Mouse (Mus musculus): Measurements from ENCODE around the gene Gm20737. TPM values are rescaled to one million over a fixed set of nuclear protein-coding genes. Genes with fewer than 3 reads are reported as not detected.
"Not testable (repeated sequence)": the region's sequence is repeated elsewhere in the genome, so short reads cannot be mapped to it uniquely, and the experiment has no call there.

Gene Gm20737
- total RNA-seq (2014; rRNA removed; ENCODE audit: low replicate concordance) = not detected in 2 replicates
- polyA plus RNA-seq (2015; fragmentation: Nextera tagmentation; extraction: Ambion mirVana) = not detected in 2 replicates

GRCm38 (mm10) chrY:10535942-10536341 is at the start of gene Gm20737:
TSS of gene Gm20737 (minus strand) at chrY:10536042.
- H3K9me3 ChIP-seq (replicated peaks; ENCODE audit: control insufficient read depth, low read length); H3K4me3 ChIP-seq (ENCODE audit: low read depth, low read length); H3K9ac ChIP-seq (replicated peaks; ENCODE audit: low read depth, low read length); H3K27me3 ChIP-seq (ENCODE audit: control insufficient read depth, insufficient read depth, low read length); ATAC-seq (ENCODE audit: insufficient read depth, low read depth); DNase-seq (ENCODE audit: low spot score); H3K4me2 ChIP-seq (ENCODE audit: low read depth, low read length); H3K36me3 ChIP-seq (replicated peaks; ENCODE audit: control insufficient read depth, insufficient read depth, low read length); H3K27ac ChIP-seq (ENCODE audit: low read depth); H3K4me1 ChIP-seq (ENCODE audit: control insufficient read depth, insufficient read depth): not testable (repeated sequence)

GRCm38 (mm10) chrY:10553153-10553552 is 17.3 kb upstream of the Gm20737 start, which contains the start of gene Gm21775:
TSS of gene Gm21775 (plus strand) at chrY:10553453.
- not testable (repeated sequence) for H3K36me3 ChIP-seq (replicated peaks; ENCODE audit: control insufficient read depth, insufficient read depth, low read length); H3K27me3 ChIP-seq (ENCODE audit: control insufficient read depth, insufficient read depth, low read length); H3K27ac ChIP-seq (ENCODE audit: low read depth); H3K9me3 ChIP-seq (replicated peaks; ENCODE audit: control insufficient read depth, low read length); H3K4me1 ChIP-seq (ENCODE audit: control insufficient read depth, insufficient read depth); DNase-seq (ENCODE audit: low spot score); H3K9ac ChIP-seq (replicated peaks; ENCODE audit: low read depth, low read length); H3K4me2 ChIP-seq (ENCODE audit: low read depth, low read length); H3K4me3 ChIP-seq (ENCODE audit: low read depth, low read length); ATAC-seq (ENCODE audit: insufficient read depth, low read depth)
- no CpG with 5 or more reads among the region's 5 CpGs for WGBS

Other genes with a start within 250 kb of the Gm20737 start
- gene Gm20834, start 211.5 kb downstream of the Gm20737 start, total RNA-seq (2014; rRNA removed; ENCODE audit: low replicate concordance) = not detected in 2 replicates
- gene Gm20834, start 211.5 kb downstream of the Gm20737 start, polyA plus RNA-seq (2015; fragmentation: Nextera tagmentation; extraction: Ambion mirVana) = not detected in 2 replicates
- gene Gm28510, start 123.3 kb downstream of the Gm20737 start, total RNA-seq (2014; rRNA removed; ENCODE audit: low replicate concordance) = not detected in 2 replicates
- not detected in 2 replicates for gene Gm28510, start 123.3 kb downstream of the Gm20737 start, polyA plus RNA-seq (2015; fragmentation: Nextera tagmentation; extraction: Ambion mirVana)
- gene Gm21775, start 17.4 kb upstream of the Gm20737 start, total RNA-seq (2014; rRNA removed; ENCODE audit: low replicate concordance) = not detected in 2 replicates
- not detected in 2 replicates for gene Gm21775, start 17.4 kb upstream of the Gm20737 start, polyA plus RNA-seq (2015; fragmentation: Nextera tagmentation; extraction: Ambion mirVana)
- not detected in 2 replicates for gene Gm21900, start 80.3 kb upstream of the Gm20737 start, total RNA-seq (2014; rRNA removed; ENCODE audit: low replicate concordance)
- gene Gm21900, start 80.3 kb upstream of the Gm20737 start, polyA plus RNA-seq (2015; fragmentation: Nextera tagmentation; extraction: Ambion mirVana) = not detected in 2 replicates
- not detected in 2 replicates for gene Gm20777, start 216.4 kb upstream of the Gm20737 start, total RNA-seq (2014; rRNA removed; ENCODE audit: low replicate concordance)
- not detected in 2 replicates for gene Gm20777, start 216.4 kb upstream of the Gm20737 start, polyA plus RNA-seq (2015; fragmentation: Nextera tagmentation; extraction: Ambion mirVana)